Mouse (Mus musculus) heart, embryonic 13.5 days (tissue): ENCODE data around the gene Msi2. TPM values are rescaled to one million over a fixed set of nuclear protein-coding genes. Genes with fewer than 3 reads are reported as not detected.

Experiments used
- ATAC-seq: fragments of 200-750 bp; cut with Nextera tagmentation; 2 replicates; pipeline ENCODE4 v1.8.0; 2017; ENCODE audit warnings: moderate TSS enrichment; ENCODE audit not compliant: insufficient number of reproducible peaks, low FRiP score, low TSS enrichment; ENCODE audit errors: extremely low read depth
- H3K27ac ChIP-seq: fragments of 300-500 bp; sonication (generic); replicated peaks from 2 replicates; pipeline ENCODE4 v1.5.1; 2015; ENCODE audit warnings: moderate library complexity, mild to moderate bottlenecking, inconsistent platforms
- H3K27me3 ChIP-seq: fragments of 300-500 bp; sonication (generic); replicated peaks from 2 replicates; pipeline ENCODE4 v1.6.1; 2015; ENCODE audit warnings: mild to moderate bottlenecking, inconsistent platforms
- H3K36me3 ChIP-seq: fragments of 300-500 bp; sonication (generic); 2 replicates; pipeline ENCODE4 v1.6.1; 2015; ENCODE audit warnings: mild to moderate bottlenecking, inconsistent platforms
- H3K4me1 ChIP-seq: fragments of 300-500 bp; sonication (generic); 2 replicates; pipeline ENCODE4 v1.6.1; 2015; ENCODE audit warnings: inconsistent platforms
- H3K4me2 ChIP-seq: fragments of 300-500 bp; sonication (generic); 2 replicates; pipeline ENCODE4 v1.6.1; 2015; ENCODE audit warnings: inconsistent platforms, mild to moderate bottlenecking, moderate library complexity
- H3K4me3 ChIP-seq: fragments of 300-500 bp; sonication (generic); 2 replicates; pipeline ENCODE4 v1.5.1; 2015; ENCODE audit warnings: moderate library complexity, mild to moderate bottlenecking, inconsistent platforms
- H3K9ac ChIP-seq: fragments of 300-500 bp; sonication (generic); 2 replicates; pipeline ENCODE4 v1.6.1; 2015; ENCODE audit warnings: inconsistent platforms, mild to moderate bottlenecking, moderate library complexity
- H3K9me3 ChIP-seq: fragments of 300-500 bp; sonication (generic); 2 replicates; pipeline ENCODE4 v1.6.1; 2016; ENCODE audit warnings: inconsistent platforms
- WGBS: fragments of 180-500 bp; shearing (Covaris S2); methylation state at CpG from one replicate; pipeline ENCODE4 v1.1.7; 2015; ENCODE audit warnings: mixed read lengths; 5-methylcytosine and 5-hydroxymethylcytosine counted together
- polyA plus RNA-seq: library from polyadenylated mRNA; unstranded; fragments of >200 nt; fragmentation: Nextera tagmentation; extraction: Ambion mirVana; gene quantifications from 2 replicates; pipeline ENCODE4 v1.2.1, GENCODE M21; 2015

The Msi2 gene
- polyA plus RNA-seq, 1 experiment from 2014 or later = 16.2 TPM

DNA sequence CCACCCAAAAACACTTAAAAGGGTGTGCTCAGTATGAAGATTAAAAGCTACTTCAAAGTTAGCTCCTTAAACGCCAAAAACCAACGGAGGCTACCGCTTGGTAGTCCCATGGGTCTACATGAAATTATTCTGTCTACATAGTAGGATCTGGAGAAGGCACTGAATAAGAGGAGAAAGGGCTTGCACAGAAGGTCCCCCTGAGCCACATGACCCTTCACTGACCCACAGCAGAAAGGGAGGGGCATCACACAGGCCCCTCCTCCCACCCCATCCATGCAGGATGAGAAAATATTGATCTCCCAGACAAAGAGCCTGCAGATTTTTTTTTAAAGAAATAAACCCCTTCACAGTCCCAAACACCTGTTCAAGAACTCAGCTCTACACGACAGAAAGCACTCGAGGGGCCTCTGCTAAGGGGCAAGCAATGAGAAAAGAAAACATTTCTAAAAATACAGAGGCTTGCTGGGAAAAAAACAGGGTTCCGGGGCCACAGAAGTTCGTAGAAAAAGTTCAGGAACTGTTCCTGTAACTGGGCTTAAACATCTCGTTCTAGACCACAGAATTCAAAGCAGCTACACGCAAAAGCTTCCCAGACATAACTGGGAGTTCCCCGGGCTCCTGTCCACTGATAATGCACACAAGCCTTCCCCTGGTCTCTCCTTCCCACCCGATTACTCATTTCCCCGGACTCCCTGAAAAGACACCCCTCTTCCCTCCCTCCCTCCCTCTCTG, 27.6 kb downstream of the Msi2 start:
- Histone ChIP-seq H3K9ac (peak overlapping the region; percentile 50), H3K27me3 (no peaks in the 10 kb centered on the region), H3K4me3 (no peak overlapping the region), H3K36me3 (peaks cover 45% of the 10 kb centered on the region), H3K4me1 (peaks cover 93% of the 10 kb centered on the region), H3K4me2 (peak overlapping the region; percentile 34), H3K27ac (peak overlapping the region; percentile 88), H3K9me3 (no peaks in the 10 kb centered on the region)
- 15% methylated on average over 12 of the region's 12 CpGs for WGBS
- no peak for ATAC-seq

DNA sequence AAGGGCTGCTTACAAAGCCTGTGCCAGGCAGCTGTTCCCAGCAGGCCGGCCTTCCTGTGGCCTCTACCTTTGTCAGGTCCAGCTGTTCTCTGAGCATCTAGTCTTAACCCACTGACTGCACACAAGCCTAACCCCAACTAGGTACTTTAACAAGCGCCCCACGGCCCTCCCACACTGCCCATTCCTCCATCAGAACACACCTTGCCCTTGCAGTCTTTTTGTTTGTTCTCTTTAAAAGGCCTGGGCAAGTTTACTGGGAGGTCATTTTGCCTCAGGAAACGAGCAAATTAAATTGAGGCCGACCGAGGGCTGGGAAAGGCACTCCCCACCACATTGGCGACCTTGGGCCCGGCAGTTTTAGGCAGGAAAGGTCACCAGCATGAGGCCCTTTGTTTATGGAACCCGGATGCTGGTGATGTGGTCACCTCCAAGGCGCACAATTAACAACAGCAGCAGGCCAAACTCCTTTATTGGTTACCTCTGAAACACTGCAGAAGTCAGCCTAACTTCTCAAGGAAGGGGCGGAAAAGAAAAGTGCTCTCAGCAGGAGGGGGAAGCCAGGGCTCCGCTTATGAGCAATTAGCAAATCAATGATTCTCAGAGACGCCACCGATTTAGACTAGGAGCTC, 28.4 kb downstream of the Msi2 start:
- peaks cover 89% of the 10 kb centered on the region for H3K4me1 ChIP-seq
- peak overlapping the region; percentile 88 for H3K27ac ChIP-seq
- no peak for ATAC-seq
- H3K4me3 ChIP-seq = no peak overlapping the region
- H3K9ac ChIP-seq = peak overlapping the region; percentile 50; the same call in 1 of the 2 replicates
- H3K27me3 ChIP-seq = no peaks in the 10 kb centered on the region
- H3K4me2 ChIP-seq = peak overlapping the region; percentile 34; the same call in 1 of the 2 replicates
- H3K36me3 ChIP-seq = peaks cover 45% of the 10 kb centered on the region
- no peaks in the 10 kb centered on the region for H3K9me3 ChIP-seq
- 48% methylated on average over 14 of the region's 14 CpGs for WGBS

DNA sequence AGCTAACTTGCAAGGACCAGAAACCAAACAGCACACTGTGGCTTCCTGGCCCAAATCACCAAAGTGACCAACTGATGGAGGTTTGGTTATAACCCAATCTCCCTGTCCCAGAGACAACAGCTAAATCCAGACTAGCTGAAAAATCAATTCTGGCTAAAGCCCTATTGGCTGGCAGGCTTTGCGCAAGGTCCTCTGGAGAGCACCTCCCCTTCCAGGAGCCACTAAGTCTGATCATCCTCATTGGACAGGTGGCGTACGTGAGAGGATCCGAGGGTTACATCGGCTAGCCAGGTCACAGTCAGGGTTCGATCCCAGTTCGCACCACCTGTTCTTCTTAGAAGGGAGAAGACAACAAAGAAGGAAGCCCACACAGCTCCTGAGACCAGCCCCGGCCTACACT, 29.7 kb downstream of the Msi2 start:
- ATAC-seq = no peak
- peaks cover 81% of the 10 kb centered on the region for H3K4me1 ChIP-seq
- H3K9me3 ChIP-seq = no peaks in the 10 kb centered on the region
- H3K9ac ChIP-seq = no peak overlapping the region
- H3K4me3 ChIP-seq = no peak overlapping the region
- no peaks in the 10 kb centered on the region for H3K27me3 ChIP-seq
- H3K36me3 ChIP-seq = peaks cover 55% of the 10 kb centered on the region
- no peak overlapping the region for H3K27ac ChIP-seq
- WGBS = 89% methylated on average over 8 of the region's 8 CpGs
- H3K4me2 ChIP-seq = no peak overlapping the region

DNA sequence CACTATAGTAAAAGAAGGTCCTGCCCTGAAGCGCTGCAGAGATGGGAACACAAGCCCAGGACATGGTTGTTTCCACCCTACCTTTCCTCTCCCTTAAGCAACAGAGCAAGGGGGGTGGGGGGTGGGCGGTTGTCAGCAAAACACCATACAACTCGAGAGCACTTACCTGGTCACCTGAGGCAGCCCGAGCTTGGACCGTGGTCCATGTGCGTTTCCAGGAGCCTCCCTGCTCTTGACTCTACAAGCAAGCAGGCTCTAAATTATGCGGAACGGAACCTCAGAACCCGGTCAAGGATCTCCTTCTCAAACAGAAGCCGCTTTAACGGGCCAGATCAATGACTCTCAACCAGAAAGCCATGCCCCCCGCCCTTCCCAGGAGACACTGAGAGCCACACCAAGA, 30.6 kb downstream of the Msi2 start:
- no peak for ATAC-seq
- Histone ChIP-seq H3K4me3 (no peak overlapping the region), H3K4me1 (peaks cover 77% of the 10 kb centered on the region), H3K27me3 (no peaks in the 10 kb centered on the region), H3K9me3 (no peaks in the 10 kb centered on the region), H3K36me3 (peaks cover 63% of the 10 kb centered on the region), H3K9ac (no peak overlapping the region), H3K27ac (peak overlapping the region; percentile 12), H3K4me2 (no peak overlapping the region)
- 92% methylated on average over 12 of the region's 12 CpGs for WGBS

DNA sequence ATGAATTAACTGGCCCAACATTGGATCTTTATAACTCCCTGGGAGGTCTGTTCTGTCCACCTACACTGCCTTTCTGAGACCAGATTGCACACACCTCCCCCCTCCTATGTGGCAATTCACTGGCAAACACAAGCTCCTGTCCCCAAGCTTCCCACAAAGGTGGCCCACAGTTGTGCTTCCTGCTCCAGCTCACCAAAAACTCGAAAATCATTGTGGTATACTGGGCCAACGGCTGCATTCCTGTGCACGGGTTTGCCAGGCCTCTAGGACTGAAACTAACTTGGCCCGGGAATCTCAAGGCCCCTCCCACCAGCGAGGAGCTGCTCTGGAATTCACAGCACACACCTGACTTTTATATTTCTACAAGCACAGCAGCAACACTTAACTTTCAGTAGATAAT, 31.3 kb downstream of the Msi2 start:
- WGBS = 50% methylated on average over 5 of the region's 5 CpGs
- Histone ChIP-seq H3K27ac (peak overlapping the region; percentile 12), H3K4me2 (no peak overlapping the region), H3K27me3 (no peaks in the 10 kb centered on the region), H3K9me3 (no peaks in the 10 kb centered on the region), H3K36me3 (peaks cover 64% of the 10 kb centered on the region), H3K4me1 (peaks cover 77% of the 10 kb centered on the region), H3K4me3 (no peak overlapping the region), H3K9ac (no peak overlapping the region)
- no peak for ATAC-seq

DNA sequence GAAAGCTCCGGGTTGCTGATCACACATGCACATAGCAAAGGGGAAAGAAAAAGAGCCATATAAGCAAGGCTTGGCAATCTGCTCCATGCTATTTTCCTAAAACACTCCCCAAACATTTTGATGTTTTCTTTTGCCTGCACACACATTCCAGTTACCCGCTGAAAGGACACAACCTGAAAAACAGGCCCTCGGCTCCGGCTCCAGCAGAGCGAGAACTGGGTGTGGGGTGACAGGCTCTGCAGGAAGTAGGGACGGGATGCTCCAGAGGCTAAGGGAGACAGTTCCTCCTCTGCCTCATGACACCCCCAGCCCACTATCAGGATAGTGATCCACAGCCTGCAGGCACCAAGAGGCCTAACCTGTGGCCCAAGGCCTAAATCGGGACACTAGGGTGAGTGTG, 32.3 kb downstream of the Msi2 start:
- Histone ChIP-seq H3K4me2 (no peak overlapping the region), H3K4me3 (no peak overlapping the region), H3K27ac (no peak overlapping the region), H3K9me3 (no peaks in the 10 kb centered on the region), H3K27me3 (no peaks in the 10 kb centered on the region), H3K36me3 (peaks cover 64% of the 10 kb centered on the region), H3K9ac (no peak overlapping the region), H3K4me1 (peaks cover 70% of the 10 kb centered on the region)
- WGBS = 77% methylated on average over 7 of the region's 7 CpGs
- no peak for ATAC-seq

DNA sequence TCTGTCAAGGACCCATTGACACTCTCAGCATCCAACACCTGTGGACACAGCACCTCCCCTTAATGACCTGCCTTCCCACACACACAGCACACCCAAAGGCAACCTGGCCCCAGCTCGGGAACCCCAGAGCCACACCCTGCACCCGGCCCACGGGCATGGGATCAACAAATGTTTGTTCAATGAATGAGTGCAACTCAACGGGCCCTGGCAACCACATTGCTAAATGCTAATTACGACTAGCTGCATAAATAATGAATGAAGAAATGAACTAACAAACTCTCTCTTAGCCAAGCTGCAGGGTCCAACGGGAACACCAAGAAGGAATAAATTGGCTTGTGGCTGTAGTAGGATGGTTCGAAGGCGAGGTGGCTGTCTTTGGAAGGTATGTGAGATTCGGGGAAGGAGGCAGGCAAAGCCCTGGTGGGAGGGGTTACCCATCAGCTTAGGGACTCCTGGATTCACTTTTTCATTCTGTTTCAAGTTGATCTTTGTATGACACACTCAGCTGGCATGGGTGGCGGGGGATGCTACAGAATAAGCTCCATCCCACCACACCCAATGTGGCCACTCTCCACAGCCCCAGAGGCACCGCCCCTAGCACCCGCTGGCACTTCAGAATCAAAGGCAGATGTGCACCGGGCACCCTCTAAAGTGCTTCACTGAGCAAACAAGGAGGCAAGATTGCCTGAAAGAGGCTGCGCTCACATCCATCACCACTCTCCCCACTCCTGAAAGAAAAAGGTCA, 35.1 kb downstream of the Msi2 start:
- ATAC-seq = no peak
- no peaks in the 10 kb centered on the region for H3K9me3 ChIP-seq
- H3K4me3 ChIP-seq = no peak overlapping the region
- 81% methylated on average over 14 of the region's 14 CpGs for WGBS
- no peak overlapping the region for H3K27ac ChIP-seq
- no peak overlapping the region for H3K9ac ChIP-seq
- no peaks in the 10 kb centered on the region for H3K27me3 ChIP-seq
- H3K36me3 ChIP-seq = peaks cover 63% of the 10 kb centered on the region
- no peak overlapping the region for H3K4me2 ChIP-seq
- H3K4me1 ChIP-seq = peaks cover 48% of the 10 kb centered on the region

DNA sequence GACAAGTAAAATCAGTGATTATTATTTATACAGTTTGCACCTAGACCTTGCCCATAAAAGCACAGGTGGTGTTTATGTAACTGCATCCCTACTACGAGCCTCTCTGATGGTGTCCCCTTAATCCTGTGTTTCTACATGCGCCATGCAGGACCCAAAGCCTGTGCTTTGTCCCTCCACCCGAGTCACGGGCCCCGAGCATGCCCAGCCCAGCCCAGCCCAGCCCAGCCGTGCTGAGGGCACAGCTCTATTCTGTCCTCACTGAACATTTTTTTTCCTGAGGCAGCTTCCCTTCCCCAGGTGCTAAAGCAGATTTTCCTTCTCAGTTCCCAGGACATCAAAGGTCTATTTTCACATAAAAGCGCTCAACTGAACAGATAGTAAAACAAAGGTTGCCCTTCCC, 41.0 kb downstream of the Msi2 start:
- Histone ChIP-seq H3K27me3 (no peaks in the 10 kb centered on the region), H3K27ac (0 out of 2 replicates have a peak overlapping the region, but pooled peaks have one; percentile 20), H3K4me3 (no peak overlapping the region), H3K4me1 (peaks cover 53% of the 10 kb centered on the region), H3K9me3 (no peaks in the 10 kb centered on the region), H3K36me3 (peaks cover 57% of the 10 kb centered on the region), H3K4me2 (no peak overlapping the region), H3K9ac (peak overlapping the region; percentile 28; the same call in 1 of the 2 replicates)
- no peak for ATAC-seq
- WGBS = 76% methylated on average over 7 of the region's 7 CpGs

DNA sequence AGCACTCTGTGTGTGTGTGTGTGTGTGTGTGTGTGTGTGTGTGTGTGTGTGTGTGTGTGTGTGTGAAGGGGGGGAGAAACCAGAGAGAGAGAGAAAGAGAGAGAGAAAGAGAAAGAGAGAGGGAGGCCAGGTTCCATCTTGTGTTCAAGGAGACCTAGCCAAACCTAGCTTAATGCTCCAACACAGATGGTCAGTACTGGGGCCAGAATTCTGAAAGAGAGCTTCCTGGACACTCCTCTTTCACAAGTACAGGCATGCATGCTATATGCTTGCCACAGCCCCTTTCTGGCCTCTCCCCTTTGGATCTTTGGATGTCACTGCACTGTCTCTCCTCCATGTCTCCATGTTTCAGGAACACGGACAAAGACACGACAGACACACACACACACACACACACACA, 41.7 kb downstream of the Msi2 start:
- Histone ChIP-seq H3K27ac (0 out of 2 replicates have a peak overlapping the region, but pooled peaks have one; percentile 20), H3K9ac (peak overlapping the region; percentile 28), H3K27me3 (no peaks in the 10 kb centered on the region), H3K4me2 (no peak overlapping the region), H3K4me1 (peaks cover 49% of the 10 kb centered on the region), H3K4me3 (no peak overlapping the region), H3K36me3 (peaks cover 62% of the 10 kb centered on the region), H3K9me3 (no peaks in the 10 kb centered on the region)
- 72% methylated on average over 2 of the region's 2 CpGs for WGBS
- no peak for ATAC-seq

DNA sequence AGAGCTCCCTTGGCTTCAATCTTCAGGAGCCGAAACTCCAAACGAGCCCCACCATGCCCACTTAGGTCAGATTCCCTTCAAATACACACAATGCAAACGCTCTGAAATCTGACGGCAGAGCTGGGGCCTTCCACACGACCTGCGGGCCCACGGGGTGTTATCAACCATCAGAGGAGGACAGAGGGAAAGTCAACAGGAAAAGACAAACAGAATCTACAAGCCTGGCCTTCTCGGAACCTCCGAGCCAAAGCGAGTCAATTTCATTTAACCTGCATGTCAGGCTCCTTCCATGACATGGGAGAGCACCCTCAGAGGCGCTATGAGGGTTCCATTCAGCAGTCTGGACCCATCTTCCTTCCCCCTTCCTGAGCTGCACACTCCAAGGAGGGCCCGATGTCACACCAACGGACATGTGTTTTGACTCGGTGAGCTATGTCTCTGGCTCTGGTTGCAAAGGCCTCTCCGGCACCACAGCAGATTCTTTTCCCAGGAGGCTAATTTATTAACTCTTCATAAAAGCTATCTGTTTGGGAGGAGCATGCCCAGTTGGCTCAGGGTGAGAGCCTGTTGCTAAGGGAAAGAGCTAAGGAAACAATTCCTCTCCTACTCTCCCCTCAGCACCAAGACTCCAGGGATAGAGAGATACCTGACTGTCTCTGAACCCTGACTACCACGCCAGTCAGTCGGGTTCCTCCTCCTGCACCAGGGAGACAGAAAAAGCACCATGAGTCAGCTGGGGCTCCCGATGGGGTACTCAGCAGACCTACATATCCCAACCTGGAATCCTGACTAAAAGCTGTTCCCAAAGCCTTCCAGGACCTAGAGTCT, 42.6 kb downstream of the Msi2 start:
- H3K27me3 ChIP-seq = no peaks in the 10 kb centered on the region
- 0 out of 2 replicates have a peak overlapping the region, but pooled peaks have one; percentile 32 for H3K27ac ChIP-seq
- H3K9ac ChIP-seq = 0 out of 2 replicates have a peak overlapping the region, but pooled peaks have one; percentile 24
- peaks cover 70% of the 10 kb centered on the region for H3K36me3 ChIP-seq
- H3K4me3 ChIP-seq = no peak overlapping the region
- H3K9me3 ChIP-seq = no peaks in the 10 kb centered on the region
- no peak for ATAC-seq
- 67% methylated on average over 18 of the region's 18 CpGs for WGBS
- no peak overlapping the region for H3K4me2 ChIP-seq
- peaks cover 56% of the 10 kb centered on the region for H3K4me1 ChIP-seq

DNA sequence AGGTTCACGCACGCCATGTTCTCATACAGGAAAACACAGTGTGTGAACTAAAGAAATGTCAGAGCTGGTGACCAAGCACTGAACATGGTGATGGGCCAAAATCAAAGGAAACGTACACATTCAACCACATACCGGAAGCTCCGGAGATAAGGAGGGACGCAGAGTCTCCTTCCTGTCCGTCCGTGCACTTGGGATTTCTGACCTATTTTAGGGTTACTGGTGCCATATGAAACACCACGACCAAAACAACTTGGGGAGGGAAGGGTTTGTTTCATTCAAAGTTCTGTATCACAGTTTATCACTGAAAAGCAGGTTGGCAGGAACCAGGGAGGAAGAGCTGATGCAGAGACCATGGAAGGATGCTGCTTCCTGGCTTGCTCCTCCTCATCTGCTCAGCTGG, 44.2 kb downstream of the Msi2 start:
- H3K9me3 ChIP-seq = no peaks in the 10 kb centered on the region
- H3K27ac ChIP-seq = peak overlapping the region; percentile 42; the same call in 1 of the 2 replicates
- H3K36me3 ChIP-seq = peaks cover 75% of the 10 kb centered on the region
- H3K9ac ChIP-seq = no peak overlapping the region
- H3K4me3 ChIP-seq = no peak overlapping the region
- H3K4me1 ChIP-seq = peaks cover 63% of the 10 kb centered on the region
- WGBS = 65% methylated on average over 9 of the region's 9 CpGs
- H3K4me2 ChIP-seq = no peak overlapping the region
- H3K27me3 ChIP-seq = no peaks in the 10 kb centered on the region
- ATAC-seq = no peak
